Mouse (Mus musculus) brain, embryonic 14.5 days (tissue): ENCODE results near the gene Rapgef3. TPM values are rescaled to one million over a fixed set of nuclear protein-coding genes. Genes with fewer than 3 reads are reported as not detected.
A peak's percentile ranks its signal among the peaks of the same experiment; 100 is the strongest.

Experiments
- DNase-seq: peaks from one replicate; pipeline ENCODE4 v3.0.0-alpha.2; 2011; ENCODE audit warnings: low read depth
- CTCF ChIP-seq: fragments of 200-500 bp; IDR thresholded peaks from 2 replicates; pipeline ENCODE4 v1.5.1; 2012; ENCODE audit warnings: inconsistent platforms, mild to moderate bottlenecking, moderate library complexity, borderline replicate concordance; ENCODE audit not compliant: insufficient read depth, insufficient read length; ENCODE audit errors: extremely low read depth
- POLR2A ChIP-seq: fragments of 200-500 bp; IDR thresholded peaks from 2 replicates; pipeline ENCODE4 v1.6.1; 2012; ENCODE audit warnings: mild to moderate bottlenecking, inconsistent platforms, borderline replicate concordance; ENCODE audit not compliant: poor library complexity, insufficient read depth, insufficient read length, severe bottlenecking; ENCODE audit errors: extremely low read depth
- polyA plus RNA-seq: library from polyadenylated mRNA; depleted of rRNA; stranded (reverse); fragments of >200 nt; gene quantifications from 2 replicates; pipeline ENCODE4 v1.2.3, GENCODE M21; 2012

Rapgef3 gene
- polyA plus RNA-seq, 1 experiment = 19.7 TPM

- DNase-seq = peak; percentile 95
- TF ChIP-seq CTCF (no peak), POLR2A (no peak)
Observed at GRCm38 (mm10) chr15:97750697-97751096, 17.1 kb downstream of the Rapgef3 start.

- no peak for TF ChIP-seq POLR2A
- TF ChIP-seq CTCF = no peak
- no peak for DNase-seq
Observed at GRCm38 (mm10) chr15:97749841-97750240, 17.9 kb downstream of the Rapgef3 start.

GRCm38 (mm10) chr15:97749397-97749796 is 18.4 kb downstream of the Rapgef3 start:
- no peak for DNase-seq
- TF ChIP-seq POLR2A = no peak
- TF ChIP-seq CTCF = no peak

- TF ChIP-seq CTCF = no peak
- no peak for TF ChIP-seq POLR2A
- no peak for DNase-seq
Observed at GRCm38 (mm10) chr15:97748964-97749363, 18.8 kb downstream of the Rapgef3 start.

GRCm38 (mm10) chr15:97748309-97748708 is 19.5 kb downstream of the Rapgef3 start:
- TF ChIP-seq CTCF (no peak), POLR2A (no peak)
- no peak for DNase-seq

- no peak for TF ChIP-seq CTCF
- no peak for TF ChIP-seq POLR2A
- DNase-seq = no peak
Observed at GRCm38 (mm10) chr15:97747486-97747885, 20.3 kb downstream of the Rapgef3 start.

- DNase-seq = no peak
- TF ChIP-seq CTCF (no peak), POLR2A (no peak)
Observed at GRCm38 (mm10) chr15:97746748-97747147, 21.0 kb downstream of the Rapgef3 start.

- TF ChIP-seq POLR2A = no peak
- no peak for TF ChIP-seq CTCF
- no peak for DNase-seq
Observed at GRCm38 (mm10) chr15:97746278-97746677, 21.5 kb downstream of the Rapgef3 start.

- TF ChIP-seq POLR2A = no peak
- TF ChIP-seq CTCF = no peak
- DNase-seq = no peak
Observed at GRCm38 (mm10) chr15:97745331-97745730, 22.4 kb downstream of the Rapgef3 start.

- TF ChIP-seq POLR2A = no peak
- no peak for TF ChIP-seq CTCF
- DNase-seq = peak; percentile 32
Observed at GRCm38 (mm10) chr15:97744930-97745329, 22.8 kb downstream of the Rapgef3 start.

- TF ChIP-seq CTCF = no peak
- no peak for TF ChIP-seq POLR2A
- no peak for DNase-seq
Observed at GRCm38 (mm10) chr15:97743961-97744525, 23.7 kb downstream of the Rapgef3 start.

- no peak for TF ChIP-seq POLR2A
- no peak for TF ChIP-seq CTCF
- no peak for DNase-seq
Observed at GRCm38 (mm10) chr15:97743210-97743609, 24.6 kb downstream of the Rapgef3 start.

- no peak for TF ChIP-seq CTCF
- DNase-seq = no peak
Observed at GRCm38 (mm10) chr15:97742600-97742999, 25.2 kb downstream of the Rapgef3 start.

GRCm38 (mm10) chr15:97742074-97742473 is 25.7 kb downstream of the Rapgef3 start:
- no peak for TF ChIP-seq POLR2A
- TF ChIP-seq CTCF = no peak

More at GRCm38 (mm10) chr15:97742074-97742473, 25.7 kb downstream of the Rapgef3 start:
- DNase-seq = no peak
